Mouse (Mus musculus): ENCODE results near the gene Mapk14.
"Not testable (repeated sequence)": the region's sequence is repeated elsewhere in the genome, so short reads cannot be mapped to it uniquely, and the experiment has no call there.

The Mapk14 gene

DNA sequence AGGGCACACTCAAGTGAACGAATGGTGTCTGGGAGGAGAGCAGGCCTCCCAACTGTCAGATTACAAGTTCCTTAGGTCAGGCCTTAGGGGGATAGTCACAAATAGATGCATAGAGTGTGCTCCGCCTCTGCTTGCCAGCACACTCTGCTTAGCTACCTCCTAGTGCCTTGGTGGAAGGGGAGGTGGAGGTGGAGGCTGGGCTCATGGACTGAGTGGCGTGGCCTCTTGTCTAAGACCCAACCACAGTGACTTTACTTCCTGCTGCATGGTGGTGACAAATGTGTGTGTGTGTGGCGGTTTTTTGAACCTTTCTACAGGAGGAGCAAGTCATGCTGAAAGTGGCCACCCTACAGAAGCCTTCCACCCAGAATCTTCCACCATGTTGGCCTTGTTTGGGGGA, 45.4 kb downstream of the Mapk14 start:
- DNase-seq (ENCODE audit: low read depth, low spot score): no peak

DNA sequence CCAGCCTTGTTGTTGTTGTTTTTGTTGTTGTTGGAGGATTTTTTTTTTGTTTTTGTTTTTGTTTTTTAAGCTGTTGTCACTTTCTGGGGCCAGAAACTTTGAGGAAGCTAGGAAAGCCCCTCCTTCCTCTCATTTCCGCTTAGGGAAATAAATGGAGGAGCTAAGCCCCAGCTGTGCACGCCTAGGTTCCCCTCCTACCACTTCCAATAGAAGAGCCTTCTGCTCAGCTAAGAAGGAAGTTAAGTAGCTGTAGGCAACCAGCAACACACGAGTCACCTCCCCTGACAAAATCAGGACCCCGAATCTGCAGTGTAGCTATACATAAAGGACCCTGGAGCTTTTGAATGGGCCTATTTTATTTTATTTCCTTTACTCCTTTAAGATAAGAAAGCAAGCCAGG, 46.8 kb downstream of the Mapk14 start:
- no peak for DNase-seq (ENCODE audit: low read depth, low spot score)

DNA sequence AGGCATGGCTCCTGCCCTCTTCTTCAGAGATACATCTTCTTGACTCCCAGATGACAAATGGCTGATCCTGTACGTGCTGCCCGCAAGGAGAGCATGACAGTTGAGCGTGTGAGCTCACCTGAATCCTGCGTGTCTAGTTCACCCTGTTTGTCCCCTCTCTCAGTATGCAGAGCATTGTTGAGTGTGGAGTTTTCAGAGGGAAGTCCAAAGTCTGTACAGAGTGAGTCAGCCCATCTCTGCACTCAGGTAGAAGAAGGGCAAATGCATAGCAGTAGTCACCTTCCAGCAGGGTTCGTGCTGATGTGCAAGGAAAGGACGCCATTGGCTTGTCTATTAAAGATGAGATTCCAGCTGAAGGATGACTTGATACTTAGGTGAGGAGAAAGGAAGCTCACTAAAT, 48.1 kb downstream of the Mapk14 start:
- no peak for DNase-seq (ENCODE audit: low read depth, low spot score)

DNA sequence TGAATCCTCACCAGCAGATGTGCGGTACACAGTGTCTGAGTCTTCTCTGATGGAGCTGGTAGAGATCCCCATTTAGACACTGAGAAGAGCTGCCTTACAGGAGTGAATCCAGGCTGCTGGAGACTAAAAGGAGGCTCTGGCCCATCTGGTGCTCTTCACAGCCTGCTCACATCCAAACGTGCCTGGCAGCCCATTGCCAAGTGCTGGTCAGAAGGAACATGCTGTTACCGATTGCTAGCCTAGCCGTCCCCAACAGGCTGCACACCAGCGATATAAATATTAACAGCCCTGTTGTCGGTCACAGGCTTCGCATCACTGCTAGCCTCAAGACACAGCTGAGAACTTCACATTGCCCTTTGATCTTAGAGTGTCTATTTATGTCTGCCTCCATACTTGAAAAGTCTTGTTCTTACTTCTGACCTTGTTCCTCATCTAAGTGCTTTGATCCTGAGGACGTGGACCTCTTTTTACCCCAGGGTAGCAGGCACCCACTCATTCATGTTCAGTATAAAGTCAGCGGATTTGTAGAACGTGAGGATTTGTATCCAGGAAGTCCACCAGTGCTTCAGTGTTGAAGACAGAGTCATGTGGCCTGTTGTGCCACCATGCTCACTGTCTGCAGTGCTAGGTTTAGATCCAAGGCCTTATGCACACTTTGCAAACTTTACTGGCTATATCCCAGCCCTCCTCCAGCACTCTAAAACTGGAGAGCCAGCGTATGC, 52.2 kb downstream of the Mapk14 start:
- no peak for DNase-seq (ENCODE audit: low read depth, low spot score)

DNA sequence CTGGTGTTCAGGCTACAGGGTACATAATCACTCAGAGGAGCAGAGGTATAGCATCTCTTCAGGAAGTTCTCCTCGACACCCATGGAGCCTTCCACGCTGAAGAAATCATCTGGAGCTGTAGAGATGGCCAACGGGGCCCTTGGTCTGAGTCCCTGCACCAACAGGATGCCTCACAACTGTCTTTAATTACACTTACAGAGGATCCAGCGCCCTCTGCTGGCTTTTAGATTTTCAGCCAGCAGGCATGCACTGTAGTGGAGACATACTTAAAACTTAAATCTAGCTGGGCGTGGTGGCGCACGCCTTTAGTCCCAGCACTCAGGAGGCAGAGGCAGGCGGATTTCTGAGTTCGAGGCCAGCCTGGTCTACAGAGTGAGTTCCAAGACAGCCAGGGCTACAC, 52.8 kb downstream of the Mapk14 start:
- no peak for DNase-seq (ENCODE audit: low read depth, low spot score)

DNA sequence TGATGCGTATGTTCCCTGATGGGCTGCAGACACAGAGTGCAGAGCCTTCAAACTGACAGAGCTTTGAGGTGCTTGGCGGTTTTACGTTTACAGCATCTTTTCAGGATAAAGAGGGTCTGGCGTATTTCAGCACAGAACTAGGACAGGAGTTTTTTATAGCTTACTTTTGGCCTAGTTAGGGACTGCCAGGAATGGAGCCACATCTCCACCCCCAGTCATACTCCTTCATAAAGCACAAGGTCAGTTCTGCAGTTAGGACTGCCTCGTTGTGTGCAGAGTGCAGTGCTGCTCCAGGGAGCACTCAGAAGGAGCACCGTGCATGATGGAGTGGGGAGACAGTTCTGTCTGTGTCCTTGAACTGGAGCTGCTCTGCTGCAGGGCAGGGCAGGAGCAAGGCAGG, 54.6 kb downstream of the Mapk14 start:
- DNase-seq (ENCODE audit: low read depth, low spot score): no peak

DNA sequence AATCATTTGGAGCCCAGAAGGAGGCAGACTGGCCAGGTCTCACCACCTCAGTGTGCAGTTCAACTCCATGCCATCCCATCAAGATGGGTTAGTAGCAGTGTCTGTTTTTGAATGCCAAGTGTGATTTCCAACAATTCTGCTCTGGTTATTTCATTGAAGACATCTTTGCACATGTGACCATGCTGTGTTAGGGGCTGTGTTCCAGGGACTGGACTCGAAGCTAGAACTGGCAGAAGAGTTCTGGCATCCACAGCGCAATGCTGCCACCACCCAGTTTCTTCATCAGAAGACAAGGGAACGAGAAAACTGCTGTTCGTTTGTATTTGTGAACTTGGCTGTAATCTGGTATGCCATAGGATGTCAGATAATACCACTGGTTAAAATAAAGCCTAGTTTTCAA, 56.9 kb downstream of the Mapk14 start:
- DNase-seq (ENCODE audit: low read depth, low spot score): no peak

DNA sequence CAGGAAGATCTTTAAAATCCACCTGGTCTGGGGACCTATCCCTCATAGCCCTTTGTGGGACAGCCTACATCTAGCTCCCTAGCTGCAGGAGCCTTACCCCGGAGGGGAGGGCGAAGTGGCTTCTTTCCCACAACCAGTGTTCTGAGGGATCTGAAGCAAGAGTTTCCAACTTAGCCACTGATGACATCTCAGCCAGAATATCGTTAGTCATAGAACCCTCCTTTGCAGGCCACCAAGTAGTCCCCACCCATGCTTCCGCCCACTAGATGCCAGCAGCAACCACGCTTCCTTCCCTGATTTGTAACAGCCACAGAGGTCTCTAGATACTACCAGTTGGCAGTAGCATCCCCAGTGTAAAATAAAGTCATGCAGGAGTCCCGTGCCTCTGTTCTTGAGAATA, 59.5 kb downstream of the Mapk14 start:
- DNase-seq (ENCODE audit: low read depth, low spot score): no peak

DNA sequence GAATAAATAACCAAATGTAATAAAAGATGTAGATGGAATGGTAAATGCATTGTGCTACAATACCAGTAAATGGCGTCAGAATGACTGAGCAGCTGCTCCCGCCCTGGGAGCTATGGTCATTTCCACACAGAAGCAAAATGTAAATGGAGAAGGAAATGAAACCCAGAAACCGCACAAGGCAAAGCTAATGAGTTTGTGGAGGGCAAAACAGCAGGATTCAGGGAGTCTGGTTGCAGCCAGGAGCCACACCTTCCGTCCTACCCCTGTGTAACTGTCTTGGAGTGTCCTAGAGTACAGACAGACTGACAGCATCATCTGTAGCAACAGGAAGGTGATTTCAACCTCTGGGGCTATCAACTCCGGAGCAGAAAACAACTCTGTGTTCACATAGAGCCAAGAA, 65.3 kb downstream of the Mapk14 start:
- no peak for DNase-seq (ENCODE audit: low read depth, low spot score)

DNA sequence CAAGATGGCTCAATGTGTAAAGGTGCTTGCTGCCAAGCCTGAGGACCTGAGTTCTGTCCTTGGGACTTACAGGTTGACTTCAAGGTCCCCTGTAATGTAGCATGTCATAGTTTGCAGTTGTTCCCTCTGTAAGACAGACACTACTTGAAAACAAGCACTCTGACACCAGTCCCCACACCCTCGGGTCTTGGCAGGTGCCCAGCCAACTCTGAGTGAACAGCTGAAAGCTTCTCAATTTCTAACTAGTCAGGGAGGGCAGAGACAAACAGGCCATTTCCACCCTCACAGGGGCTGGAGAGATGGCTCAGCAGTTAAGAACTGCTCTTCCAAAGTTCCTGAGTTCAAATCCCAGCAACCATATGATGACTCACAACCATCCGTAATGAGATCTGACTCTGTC, 66.3 kb downstream of the Mapk14 start:
- DNase-seq (ENCODE audit: low read depth, low spot score): no peak

DNA sequence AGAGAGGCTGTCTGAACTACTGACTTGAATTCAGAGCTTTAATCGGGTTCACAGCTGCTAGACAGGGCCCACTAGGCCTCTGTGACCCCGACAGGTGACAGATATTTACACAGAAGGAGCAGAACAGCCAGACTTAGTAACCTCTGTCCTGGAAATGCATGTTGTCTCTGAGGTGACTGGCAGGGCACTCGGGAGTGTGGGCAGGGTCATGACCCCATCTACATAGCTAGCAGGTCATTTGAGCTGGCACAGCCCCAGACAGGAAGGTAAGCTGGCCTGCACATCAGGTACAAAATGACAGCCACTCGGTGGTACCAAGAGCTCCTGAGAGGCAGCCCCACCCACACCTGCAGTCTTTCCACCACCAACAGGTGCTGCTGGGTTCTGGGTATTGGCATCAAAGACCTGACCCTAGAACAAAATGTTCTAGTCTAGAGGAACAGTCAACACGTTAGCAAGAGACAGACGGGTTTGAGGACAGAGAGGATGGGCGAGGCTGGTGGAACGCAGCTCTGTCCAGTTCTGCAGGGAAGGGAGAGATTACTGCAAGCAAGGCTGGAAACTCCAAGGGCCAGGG, 69.7 kb downstream of the Mapk14 start:
- no peak for DNase-seq (ENCODE audit: low read depth, low spot score)

DNA sequence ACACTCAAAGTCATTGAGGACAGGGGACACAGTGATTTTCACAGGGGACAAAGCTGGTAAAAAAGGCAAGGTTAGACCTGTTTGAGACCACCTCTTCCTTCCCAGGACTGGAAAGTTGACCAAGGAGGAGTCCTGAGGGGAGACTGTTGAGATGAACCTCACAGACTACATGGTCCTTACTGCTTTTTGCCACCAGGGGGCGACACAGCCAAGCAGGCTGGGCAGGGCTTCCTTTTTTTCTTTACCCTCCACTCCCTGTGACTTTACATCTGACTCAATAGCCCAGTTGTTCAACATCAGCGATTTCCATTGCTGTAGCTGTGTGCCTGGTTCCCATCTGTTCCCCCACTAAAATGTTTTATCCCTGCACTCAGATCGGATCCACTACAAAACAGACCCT, 70.7 kb downstream of the Mapk14 start:
- no peak for DNase-seq (ENCODE audit: low read depth, low spot score)

DNA sequence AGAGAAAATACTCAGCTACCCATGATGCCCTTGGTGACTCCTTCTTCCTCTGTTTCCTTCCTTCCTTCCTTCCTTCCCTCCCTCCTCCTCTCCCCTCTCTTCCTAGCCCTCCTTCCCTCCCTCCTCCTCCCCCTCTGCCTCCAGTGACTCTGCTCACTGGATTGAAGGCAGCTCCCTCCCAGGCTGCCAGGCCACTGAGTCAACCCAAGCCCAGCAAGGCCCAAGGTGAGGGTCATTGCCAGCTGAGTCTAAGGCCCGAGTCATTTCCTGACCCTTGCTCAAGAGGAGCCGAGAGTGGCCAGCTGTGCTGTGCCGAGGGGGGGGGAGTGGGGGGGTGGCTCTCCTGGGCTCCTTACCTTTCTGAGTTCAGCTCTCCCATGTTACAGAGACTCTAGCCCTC, 75.1 kb downstream of the Mapk14 start:
- DNase-seq (ENCODE audit: low read depth, low spot score): no peak

DNA sequence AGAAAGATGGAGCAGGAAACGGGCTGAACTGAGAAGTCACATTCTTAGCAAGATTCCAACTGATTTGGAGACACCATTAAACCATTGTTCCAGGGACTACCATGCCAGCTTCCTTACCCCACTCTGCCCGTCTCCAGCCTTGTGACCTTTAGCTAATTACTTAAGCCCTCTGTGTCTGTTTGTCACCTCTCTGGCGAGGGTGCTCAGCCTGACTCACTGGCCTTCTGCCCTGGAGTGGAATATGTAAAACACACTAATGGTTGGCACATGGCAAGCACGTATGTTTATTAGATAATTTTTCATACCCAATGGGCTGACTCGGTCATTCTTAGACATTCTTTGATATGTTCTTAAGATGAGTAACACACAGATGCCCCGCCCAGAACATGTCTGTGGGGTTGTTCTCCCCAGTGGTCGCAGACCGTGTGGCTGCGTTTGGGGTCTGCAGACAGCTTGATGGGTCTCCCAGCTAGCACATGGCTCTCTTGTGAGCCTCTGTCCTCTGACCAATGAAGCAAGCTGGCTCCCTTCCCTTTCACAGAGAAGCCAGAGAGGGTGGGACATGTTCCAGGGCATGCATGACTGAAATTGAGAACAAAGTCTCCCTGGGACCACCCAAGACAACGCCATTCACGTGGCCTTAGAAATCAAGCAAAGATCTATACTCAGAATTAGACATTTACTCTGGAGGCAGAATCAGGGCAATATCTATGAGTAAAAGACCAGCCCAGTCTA, 75.8 kb downstream of the Mapk14 start:
- no peak for DNase-seq (ENCODE audit: low read depth, low spot score)

DNA sequence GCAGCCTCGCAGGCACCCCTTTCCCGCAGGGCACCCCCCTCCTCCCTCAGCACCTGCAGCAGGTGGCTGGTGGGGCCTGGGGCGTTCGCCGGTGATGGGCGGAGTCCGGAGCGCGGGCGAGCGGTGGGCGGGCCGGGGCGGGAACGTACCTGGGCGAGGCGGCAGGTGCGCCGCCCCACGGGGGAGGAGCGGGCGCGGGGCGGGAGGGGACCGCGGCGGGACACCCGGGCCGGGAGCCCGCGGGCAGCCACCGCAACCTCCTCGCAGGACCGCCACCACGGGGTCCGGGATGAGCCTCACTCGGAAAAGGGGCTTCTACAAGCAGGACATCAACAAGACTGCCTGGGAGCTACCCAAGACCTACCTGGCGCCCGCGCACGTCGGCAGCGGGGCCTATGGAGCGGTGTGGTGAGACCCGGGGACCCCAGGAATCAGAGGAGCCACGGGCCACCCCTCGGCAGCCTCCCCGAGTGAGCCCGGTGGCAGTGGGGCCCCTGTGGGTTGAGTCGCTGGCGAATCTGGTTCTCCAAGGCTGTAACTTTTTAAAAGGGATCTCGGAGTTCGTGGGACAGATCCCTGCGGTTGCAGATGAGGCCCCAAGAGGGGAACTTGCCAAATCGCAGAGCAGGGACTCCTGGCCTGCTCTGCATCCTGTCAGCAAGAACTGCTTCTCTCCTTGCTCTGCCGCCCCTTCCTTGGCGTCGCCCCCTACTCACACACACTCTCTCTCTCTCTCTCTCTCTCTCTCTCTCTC, 78.2 kb downstream of the Mapk14 start, which contains the start of gene Mapk13:
TSS of gene Mapk13 (plus strand) at position 177 of the 754 bp plus-strand sequence.
- no peak for DNase-seq (ENCODE audit: low read depth, low spot score)

DNA sequence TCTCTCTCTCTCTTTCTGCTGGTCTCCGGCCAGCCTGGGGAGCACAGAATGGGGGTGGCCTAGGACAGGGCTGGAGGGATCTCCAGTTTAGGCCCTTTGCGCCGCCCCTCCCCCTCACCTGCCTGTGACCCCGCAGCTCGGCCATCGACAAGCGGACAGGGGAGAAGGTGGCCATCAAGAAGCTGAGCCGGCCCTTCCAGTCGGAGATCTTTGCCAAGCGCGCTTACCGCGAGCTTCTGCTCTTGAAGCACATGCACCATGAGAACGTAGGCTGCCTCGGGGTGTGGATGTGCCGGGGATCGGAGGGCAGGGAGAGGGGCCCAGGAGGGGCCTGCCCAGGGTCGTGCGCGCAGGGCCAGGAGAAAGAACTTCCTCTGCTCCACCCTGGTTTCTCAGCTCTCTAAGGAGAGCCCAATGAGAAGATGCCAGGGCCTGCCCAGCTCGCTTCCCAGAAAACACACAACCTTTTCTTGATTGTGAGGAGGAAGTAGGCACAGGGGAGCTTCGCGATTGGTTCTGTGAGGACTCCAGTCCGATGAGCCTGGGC, 78.8 kb downstream of the Mapk14 start:
- no peak for DNase-seq (ENCODE audit: low read depth, low spot score)

DNA sequence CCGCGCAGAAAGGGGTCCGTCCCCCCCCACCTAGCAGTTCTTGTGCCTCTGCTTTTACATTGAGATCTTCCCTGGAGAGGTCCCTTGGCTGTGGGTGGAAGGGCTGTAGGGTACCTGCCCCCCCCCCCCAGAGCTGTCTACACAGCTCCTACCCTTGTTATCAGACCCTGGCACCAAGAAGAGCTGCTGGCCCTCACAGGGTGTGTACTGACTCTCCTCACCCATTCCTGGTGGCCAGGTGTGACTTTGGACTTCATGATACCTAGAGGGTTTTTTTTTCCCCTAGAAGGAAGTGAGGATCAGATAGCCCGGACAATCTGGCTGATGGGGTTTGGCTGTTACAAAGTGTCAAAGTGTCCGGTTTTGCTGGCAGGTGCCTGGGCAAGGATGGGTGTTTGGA, 80.2 kb downstream of the Mapk14 start:
- no peak for DNase-seq (ENCODE audit: low read depth, low spot score)

DNA sequence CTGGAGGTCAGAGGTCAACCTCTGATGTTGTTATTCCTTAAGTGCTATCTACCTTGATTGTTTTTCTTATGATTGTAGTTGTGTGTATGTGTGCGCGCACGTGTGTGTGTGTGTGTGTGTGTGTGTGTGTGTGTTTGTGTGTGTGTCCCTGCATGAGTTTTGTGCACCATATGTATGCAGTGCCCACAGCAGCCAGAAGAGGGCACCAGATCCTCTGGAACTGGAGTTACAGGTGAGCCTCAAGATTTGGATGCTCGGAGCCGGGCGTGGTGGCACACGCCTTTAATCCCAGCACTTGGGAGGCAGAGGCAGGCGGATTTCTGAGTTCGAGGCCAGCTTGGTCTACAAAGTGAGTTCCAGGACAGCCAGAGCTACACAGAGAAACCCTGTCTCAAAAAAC, 83.2 kb downstream of the Mapk14 start:
- not testable (repeated sequence) for DNase-seq (ENCODE audit: low read depth, low spot score)

DNA sequence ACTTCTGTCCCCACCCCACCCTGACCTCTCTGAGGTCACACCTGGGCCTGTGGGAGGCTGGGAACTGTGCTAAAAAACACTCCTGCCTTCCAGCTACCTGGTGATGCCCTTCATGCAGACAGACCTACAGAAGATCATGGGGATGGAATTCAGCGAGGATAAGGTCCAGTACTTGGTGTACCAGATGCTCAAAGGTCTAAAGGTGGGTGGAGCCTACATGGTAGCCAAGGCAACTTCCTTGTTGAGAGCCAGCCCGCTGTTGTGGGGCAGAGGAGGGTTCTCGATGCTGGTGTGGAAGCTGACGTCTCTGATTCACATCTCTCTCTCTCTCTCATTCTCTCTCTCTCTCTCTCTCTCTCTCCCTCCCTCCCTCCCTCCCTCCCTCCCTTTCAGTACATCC, 84.0 kb downstream of the Mapk14 start:
- no peak for DNase-seq (ENCODE audit: low read depth, low spot score)

DNA sequence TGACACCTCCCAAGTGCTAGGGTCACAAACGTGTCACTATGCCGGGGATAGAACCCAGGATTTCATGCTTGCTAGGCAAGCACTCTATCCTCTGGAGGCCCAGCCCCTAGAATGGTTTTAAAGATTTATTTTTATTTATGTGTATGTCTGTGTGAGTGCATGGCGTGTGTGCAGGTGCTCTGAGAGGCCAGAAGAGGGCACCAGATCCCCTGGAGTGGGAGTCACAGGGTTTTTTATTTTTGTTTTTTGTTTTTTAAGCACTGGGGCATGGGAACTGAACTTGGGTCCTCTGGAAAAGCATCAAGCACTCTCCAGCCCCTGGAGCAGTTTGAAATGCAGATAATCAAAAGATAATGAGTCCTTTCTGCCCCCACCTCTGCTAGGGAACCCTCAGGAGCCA, 85.7 kb downstream of the Mapk14 start:
- DNase-seq (ENCODE audit: low read depth, low spot score): no peak

DNA sequence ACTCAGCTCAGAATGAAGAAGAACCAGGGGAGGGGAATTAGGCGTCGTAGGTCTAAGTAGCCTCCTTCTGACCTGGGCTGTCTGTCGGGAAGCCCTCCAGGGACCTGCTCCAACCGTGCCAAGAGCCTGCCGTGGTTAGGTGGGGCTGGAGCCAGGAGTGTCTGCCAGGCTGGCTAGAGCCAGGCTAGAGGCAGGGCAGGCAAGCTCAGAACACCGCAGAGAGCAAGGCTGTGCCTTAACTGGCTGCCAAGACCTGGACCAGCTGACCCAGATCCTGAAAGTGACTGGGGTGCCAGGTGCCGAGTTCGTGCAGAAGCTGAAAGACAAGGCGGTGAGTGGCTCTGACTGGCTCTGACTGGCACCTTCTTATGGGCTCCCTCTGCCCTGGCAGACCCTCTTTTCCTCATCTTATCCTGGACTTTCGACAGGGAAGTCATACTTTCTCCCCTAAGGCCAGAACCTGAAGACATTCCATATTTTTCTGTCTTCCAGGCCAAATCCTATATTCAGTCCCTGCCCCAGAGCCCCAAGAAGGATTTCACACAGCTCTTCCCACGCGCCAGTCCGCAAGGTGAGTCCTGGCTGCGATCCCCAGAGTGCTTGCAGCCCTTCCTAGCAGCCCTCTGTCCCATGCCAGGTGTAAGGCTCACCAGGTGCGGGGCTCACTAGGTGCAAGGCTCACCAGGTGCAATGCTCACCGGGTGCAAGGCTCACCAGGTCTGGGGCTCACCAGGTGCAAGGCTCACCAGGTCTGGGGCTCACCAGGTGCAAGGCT, 86.3 kb downstream of the Mapk14 start:
- no peak for DNase-seq (ENCODE audit: low read depth, low spot score)
